Mouse (Mus musculus) hindbrain, embryonic 10.5 days (tissue): ENCODE results near the gene Trim29. TPM values are rescaled to one million over a fixed set of nuclear protein-coding genes. Genes with fewer than 3 reads are reported as not detected.

Source experiments
- DNase-seq: peaks from one replicate; pipeline ENCODE4 v3.0.0-alpha.2; 2017; ENCODE audit warnings: low spot score
- H3K27ac ChIP-seq: fragments of 300-500 bp; sonication (generic); 2 replicates; pipeline ENCODE4 v1.5.1; 2016; ENCODE audit warnings: mild to moderate bottlenecking, moderate library complexity
- H3K27me3 ChIP-seq: fragments of 300-500 bp; sonication (generic); 2 replicates; pipeline ENCODE4 v1.6.1; 2016; ENCODE audit warnings: mild to moderate bottlenecking; ENCODE audit not compliant: poor library complexity, insufficient read depth, severe bottlenecking
- H3K36me3 ChIP-seq: fragments of 300-500 bp; sonication (generic); 2 replicates; pipeline ENCODE4 v1.6.1; 2016; ENCODE audit warnings: mild to moderate bottlenecking, moderate library complexity
- H3K4me1 ChIP-seq: fragments of 300-500 bp; sonication (generic); replicated peaks from 2 replicates; pipeline ENCODE4 v1.6.1; 2016; ENCODE audit warnings: mild to moderate bottlenecking
- H3K4me3 ChIP-seq: fragments of 300-500 bp; sonication (generic); 2 replicates; pipeline ENCODE4 v1.5.1; 2016; ENCODE audit warnings: mild to moderate bottlenecking, moderate library complexity
- H3K9me3 ChIP-seq: fragments of 300-500 bp; sonication (generic); 2 replicates; pipeline ENCODE4 v1.6.1; 2016; ENCODE audit warnings: mild to moderate bottlenecking, moderate library complexity
- WGBS: fragments of 180-500 bp; shearing (Covaris S2); methylation state at CpG from one replicate; pipeline ENCODE4 v1.1.7; 2016; 5-methylcytosine and 5-hydroxymethylcytosine counted together
- polyA plus RNA-seq: library from polyadenylated mRNA; unstranded; fragments of >200 nt; fragmentation: Nextera tagmentation; extraction: Ambion mirVana; gene quantifications from 2 replicates; pipeline ENCODE4 v1.2.1, GENCODE M21; 2016

Trim29 gene
- polyA plus RNA-seq, 1 experiment from 2014 or later, result 2.1 TPM

- Histone ChIP-seq H3K4me3 (no peak overlapping the region), H3K36me3 (no peaks in the 10 kb centered on the region), H3K27ac (no peak overlapping the region), H3K4me1 (peaks cover 18% of the 10 kb centered on the region), H3K27me3 (peaks cover 47% of the 10 kb centered on the region), H3K9me3 (no peaks in the 10 kb centered on the region)
- 3% methylated on average over 6 of the region's 6 CpGs for WGBS
- DNase-seq, result peak; percentile 88
These were observed 26.4 kb upstream of the Trim29 start for GRCm38 (mm10) chr9:43284284-43284683.

GRCm38 (mm10) chr9:43285281-43285680, 25.4 kb upstream of the Trim29 start:
- DNase-seq, result no peak
- Histone ChIP-seq H3K27me3 (peaks cover 47% of the 10 kb centered on the region), H3K4me3 (no peak overlapping the region), H3K4me1 (peaks cover 18% of the 10 kb centered on the region), H3K9me3 (no peaks in the 10 kb centered on the region), H3K27ac (no peak overlapping the region), H3K36me3 (no peaks in the 10 kb centered on the region)
- 96% methylated on average over 4 of the region's 4 CpGs for WGBS

DNA sequence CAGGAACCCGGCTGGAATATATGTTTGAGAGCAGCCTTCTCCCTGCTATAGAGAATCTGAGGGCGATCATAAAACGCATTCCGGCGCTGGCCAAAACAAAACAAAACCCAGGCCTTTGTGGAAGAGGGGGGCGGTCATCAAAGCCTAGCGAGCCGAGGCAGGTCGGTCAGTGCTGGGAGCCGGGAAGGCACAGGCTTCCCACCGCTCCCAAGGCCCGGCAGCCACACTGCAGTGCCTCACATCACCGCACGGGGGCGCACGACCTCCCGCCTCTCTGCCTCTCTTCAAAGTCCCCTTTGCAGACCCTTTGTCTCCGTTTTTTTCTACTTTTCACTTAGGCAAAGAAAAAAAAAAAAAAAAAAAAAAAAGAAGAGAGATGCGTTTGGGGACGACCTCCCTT, 23.8 kb upstream of the Trim29 start:
- peaks cover 11% of the 10 kb centered on the region for H3K4me1 ChIP-seq
- H3K27me3 ChIP-seq, result peaks cover 47% of the 10 kb centered on the region
- H3K4me3 ChIP-seq, result peak overlapping the region; percentile 26
- peak overlapping the region; percentile 78 for H3K27ac ChIP-seq
- H3K36me3 ChIP-seq, result no peaks in the 10 kb centered on the region
- no peaks in the 10 kb centered on the region for H3K9me3 ChIP-seq
- peak; percentile 91 for DNase-seq
- 2% methylated on average over 20 of the region's 20 CpGs for WGBS

- Histone ChIP-seq H3K27me3 (peaks cover 5% of the 10 kb centered on the region; the same call in 1 of the 2 replicates), H3K4me1 (no peaks in the 10 kb centered on the region), H3K36me3 (no peaks in the 10 kb centered on the region), H3K4me3 (no peak overlapping the region), H3K27ac (no peak overlapping the region), H3K9me3 (no peaks in the 10 kb centered on the region)
- no peak for DNase-seq
- 92% methylated on average over 6 of the region's 6 CpGs for WGBS
These were observed 17.6 kb upstream of the Trim29 start for GRCm38 (mm10) chr9:43293058-43293457.

- H3K9me3 ChIP-seq, result no peaks in the 10 kb centered on the region
- no peak overlapping the region for H3K4me3 ChIP-seq
- no peaks in the 10 kb centered on the region for H3K27me3 ChIP-seq
- 81% methylated on average over 10 of the region's 10 CpGs for WGBS
- H3K4me1 ChIP-seq, result no peaks in the 10 kb centered on the region
- no peak for DNase-seq
- no peak overlapping the region for H3K27ac ChIP-seq
- H3K36me3 ChIP-seq, result no peaks in the 10 kb centered on the region
These were observed 10.3 kb upstream of the Trim29 start for GRCm38 (mm10) chr9:43300394-43300793.

DNA sequence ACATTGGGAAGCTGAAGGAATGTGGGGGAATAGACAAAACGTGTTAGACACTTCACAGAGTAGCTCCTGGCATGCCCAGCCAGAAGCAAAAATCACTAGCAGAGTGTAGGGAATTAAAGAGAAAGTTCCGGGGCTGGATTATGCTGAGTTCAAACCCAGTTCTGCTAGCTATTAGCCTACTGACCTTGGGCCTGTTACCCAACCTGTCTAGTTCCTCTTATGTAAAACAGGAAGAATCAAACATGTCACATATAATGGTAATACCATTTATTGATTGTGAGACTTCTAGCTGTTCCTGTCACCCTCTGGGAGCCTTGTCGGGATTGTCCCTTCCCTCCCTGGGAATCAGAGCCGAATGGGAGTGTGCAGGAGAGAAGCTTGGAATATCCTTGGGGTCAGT, 7.7 kb upstream of the Trim29 start:
- Histone ChIP-seq H3K36me3 (no peaks in the 10 kb centered on the region), H3K9me3 (no peaks in the 10 kb centered on the region), H3K4me3 (no peak overlapping the region), H3K27ac (no peak overlapping the region), H3K4me1 (peaks cover 4% of the 10 kb centered on the region), H3K27me3 (no peaks in the 10 kb centered on the region)
- no peak for DNase-seq
- WGBS, result 69% methylated on average over 4 of the region's 4 CpGs

DNA sequence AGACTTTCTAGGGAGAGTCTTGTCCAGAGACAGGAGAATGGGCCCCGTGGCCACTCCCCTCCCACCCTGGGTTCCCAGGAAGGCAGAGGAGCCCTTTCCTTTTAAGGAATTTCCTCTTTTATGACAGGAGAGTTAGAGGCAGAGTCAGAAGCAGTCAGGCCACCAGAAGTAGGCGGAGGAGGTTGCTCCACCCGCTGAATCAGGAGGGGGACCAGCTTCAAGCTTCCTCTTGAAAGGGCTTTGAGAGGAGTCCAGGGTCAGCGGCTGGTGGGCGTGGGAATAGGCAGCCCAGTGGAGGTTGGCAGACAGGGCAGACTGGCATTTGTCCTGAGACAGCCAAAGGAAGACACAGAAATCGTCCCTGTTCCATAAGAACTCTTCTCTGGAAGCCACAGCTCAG, 4.8 kb upstream of the Trim29 start:
- no peak for DNase-seq
- WGBS, result 64% methylated on average over 6 of the region's 6 CpGs

GRCm38 (mm10) chr9:43309087-43309872, 1.4 kb upstream of the Trim29 start:
- H3K4me3 ChIP-seq, result no peak overlapping the region
- WGBS, result 84% methylated on average over 6 of the region's 6 CpGs
- no peaks in the 10 kb centered on the region for H3K9me3 ChIP-seq
- H3K4me1 ChIP-seq, result peaks cover 18% of the 10 kb centered on the region
- H3K27me3 ChIP-seq, result peaks cover 33% of the 10 kb centered on the region
- H3K36me3 ChIP-seq, result no peaks in the 10 kb centered on the region
- no peak overlapping the region for H3K27ac ChIP-seq
- no peak for DNase-seq

More for the DNA sequence above, 4.8 kb upstream of the Trim29 start:
- Histone ChIP-seq H3K36me3 (no peaks in the 10 kb centered on the region), H3K9me3 (no peaks in the 10 kb centered on the region), H3K4me3 (no peak overlapping the region), H3K27me3 (peaks cover 11% of the 10 kb centered on the region; the same call in 1 of the 2 replicates), H3K27ac (no peak overlapping the region), H3K4me1 (peaks cover 7% of the 10 kb centered on the region)

DNA sequence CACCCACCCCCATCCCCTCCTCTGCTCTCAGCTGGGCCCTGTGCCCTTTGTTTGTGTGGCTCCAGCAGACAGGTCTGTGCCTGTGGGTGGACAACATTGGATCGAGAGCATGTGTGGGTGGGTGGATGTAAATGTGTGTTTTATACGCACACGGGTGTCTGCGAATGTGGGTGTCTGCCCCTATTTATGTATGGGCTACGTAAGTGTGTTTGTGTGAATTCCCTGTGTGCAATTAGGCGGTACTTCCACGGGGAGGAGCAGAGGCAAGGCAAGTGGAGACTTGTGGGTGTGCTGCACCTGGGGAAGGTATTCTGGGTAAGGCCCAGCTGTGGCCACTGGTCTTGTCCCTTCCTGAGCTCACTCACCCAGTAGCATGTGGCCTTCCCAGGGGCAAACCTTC, 1.5 kb downstream of the Trim29 start:
- no peak overlapping the region for H3K27ac ChIP-seq
- 79% methylated on average over 7 of the region's 7 CpGs for WGBS
- H3K36me3 ChIP-seq, result no peaks in the 10 kb centered on the region
- no peak overlapping the region for H3K4me3 ChIP-seq
- H3K9me3 ChIP-seq, result no peaks in the 10 kb centered on the region
- peaks cover 33% of the 10 kb centered on the region for H3K27me3 ChIP-seq
- DNase-seq, result no peak
- peaks cover 26% of the 10 kb centered on the region for H3K4me1 ChIP-seq

DNA sequence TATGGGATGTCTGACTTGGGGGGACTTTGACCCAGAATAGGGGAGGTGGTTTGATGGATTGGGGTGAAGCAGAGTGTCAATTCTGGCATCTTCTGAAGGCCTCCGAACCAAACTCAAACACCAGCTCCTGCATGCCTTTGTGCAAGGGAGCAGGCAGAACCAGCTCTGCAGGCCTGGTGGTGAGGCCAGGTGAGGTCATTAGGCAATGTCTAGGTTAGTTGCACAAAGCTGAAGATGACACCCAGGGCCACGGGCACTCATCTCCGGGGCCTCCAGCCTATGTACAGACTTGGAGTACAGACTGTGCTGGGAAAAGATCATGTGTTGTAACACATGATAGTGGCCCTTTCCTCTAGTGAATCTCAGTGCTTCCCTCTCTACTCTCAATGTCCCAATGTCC, 3.2 kb downstream of the Trim29 start:
- DNase-seq, result no peak
- H3K27ac ChIP-seq, result no peak overlapping the region
- 88% methylated on average over 3 of the region's 3 CpGs for WGBS
- no peaks in the 10 kb centered on the region for H3K36me3 ChIP-seq
- no peaks in the 10 kb centered on the region for H3K9me3 ChIP-seq
- H3K4me3 ChIP-seq, result no peak overlapping the region
- peaks cover 26% of the 10 kb centered on the region for H3K4me1 ChIP-seq
- H3K27me3 ChIP-seq, result peaks cover 33% of the 10 kb centered on the region

DNA sequence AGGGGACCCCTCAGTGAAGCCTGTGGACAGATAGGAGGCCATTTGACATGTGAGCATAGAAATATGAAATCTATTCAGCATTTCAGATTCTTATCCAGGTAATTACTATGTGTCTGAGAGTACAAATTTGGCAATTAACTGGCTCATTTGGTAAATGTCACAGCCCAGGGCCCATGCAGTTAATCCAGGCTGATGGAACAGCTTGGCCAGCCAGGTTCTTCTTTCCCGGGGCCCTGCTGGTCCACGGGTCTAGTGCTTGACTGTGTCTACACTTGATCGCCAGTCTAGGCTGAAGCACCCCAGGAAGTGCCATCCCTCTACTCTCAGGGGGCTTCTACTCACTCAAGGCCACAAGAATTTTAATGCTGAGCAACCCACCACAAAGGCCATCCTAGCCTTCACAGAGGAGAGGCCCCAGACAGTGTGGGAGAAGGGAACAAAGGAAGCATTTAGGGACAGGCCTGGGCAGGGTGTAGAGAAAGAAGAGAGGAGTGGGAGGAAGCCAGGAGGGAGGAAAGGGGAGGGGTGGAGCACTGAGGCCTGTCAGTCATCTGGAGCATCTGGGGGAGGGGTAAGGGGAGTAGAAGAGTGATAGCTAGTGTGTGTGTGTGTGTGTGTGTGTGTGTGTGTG, 4.8 kb downstream of the Trim29 start:
- H3K4me3 ChIP-seq, result no peak overlapping the region
- DNase-seq, result peak; percentile 38
- H3K36me3 ChIP-seq, result no peaks in the 10 kb centered on the region
- WGBS, result 61% methylated on average over 3 of the region's 3 CpGs
- H3K9me3 ChIP-seq, result no peaks in the 10 kb centered on the region
- peak overlapping the region; percentile 76 for H3K27ac ChIP-seq
- H3K4me1 ChIP-seq, result peaks cover 26% of the 10 kb centered on the region
- H3K27me3 ChIP-seq, result peaks cover 25% of the 10 kb centered on the region; the same call in 1 of the 2 replicates

- no peak overlapping the region for H3K4me3 ChIP-seq
- no peak for DNase-seq
- H3K27ac ChIP-seq, result no peak overlapping the region
- peaks cover 16% of the 10 kb centered on the region; the same call in 1 of the 2 replicates for H3K27me3 ChIP-seq
- no peaks in the 10 kb centered on the region for H3K36me3 ChIP-seq
- WGBS, result 92% methylated on average over 4 of the region's 4 CpGs
- no peaks in the 10 kb centered on the region for H3K9me3 ChIP-seq
- peaks cover 19% of the 10 kb centered on the region for H3K4me1 ChIP-seq
These were observed 5.8 kb downstream of the Trim29 start for GRCm38 (mm10) chr9:43316466-43316865.

- H3K4me1 ChIP-seq, result peaks cover 12% of the 10 kb centered on the region
- H3K27ac ChIP-seq, result no peak overlapping the region
- no peak overlapping the region for H3K4me3 ChIP-seq
- WGBS, result 89% methylated on average over 10 of the region's 10 CpGs
- H3K9me3 ChIP-seq, result no peaks in the 10 kb centered on the region
- no peak for DNase-seq
- no peaks in the 10 kb centered on the region for H3K36me3 ChIP-seq
- 0 out of 2 replicates have a peak, but pooled peaks cover 1% of the 10 kb centered on the region for H3K27me3 ChIP-seq
These were observed 8.0 kb downstream of the Trim29 start for GRCm38 (mm10) chr9:43318661-43319060.
